Mouse (Mus musculus) embryo, embryonic 10.5 days (tissue): ENCODE data around the gene Wdr37.
A peak's percentile ranks its signal among the peaks of the same experiment; 100 is the strongest.
"Not testable (repeated sequence)": the region's sequence is repeated elsewhere in the genome, so short reads cannot be mapped to it uniquely, and the experiment has no call there.

Experiments
- DNase-seq: peaks from one replicate; pipeline ENCODE4 v3.0.0-alpha.2; 2015; ENCODE audit warnings: low spot score

Gene Wdr37

GRCm38 (mm10) chr13:8871314-8871962 is at the start of gene Wdr37:
Wdr37 (minus strand) TSS chr13:8871909.
- DNase-seq: peak; percentile 48

- not testable (repeated sequence) for DNase-seq
These were observed 42.2 kb upstream of the Wdr37 start for GRCm38 (mm10) chr13:8913890-8914289.

- DNase-seq: not testable (repeated sequence)
These were observed 34.3 kb upstream of the Wdr37 start for GRCm38 (mm10) chr13:8905986-8906385.

- peak; percentile 56 for DNase-seq
These were observed 16.9 kb upstream of the Wdr37 start for GRCm38 (mm10) chr13:8888603-8889002.

- no peak for DNase-seq
These were observed 14.5 kb upstream of the Wdr37 start for GRCm38 (mm10) chr13:8886185-8886560.

- peak; percentile 98 for DNase-seq
These were observed 13.9 kb upstream of the Wdr37 start, which contains the start of gene Idi1 for GRCm38 (mm10) chr13:8885445-8886184. Idi1 (plus strand) TSS chr13:8885501.

GRCm38 (mm10) chr13:8883870-8884269 is 12.2 kb upstream of the Wdr37 start:
- not testable (repeated sequence) for DNase-seq

GRCm38 (mm10) chr13:8881611-8882010 is 9.9 kb upstream of the Wdr37 start:
- DNase-seq: no peak

GRCm38 (mm10) chr13:8873776-8874175 is 2.1 kb upstream of the Wdr37 start:
- DNase-seq: no peak

GRCm38 (mm10) chr13:8870510-8871313 is 997 bp downstream of the Wdr37 start:
- DNase-seq: peak; percentile 94

- DNase-seq: peak; percentile 44
These were observed 1.6 kb downstream of the Wdr37 start for GRCm38 (mm10) chr13:8870160-8870509.

GRCm38 (mm10) chr13:8869578-8870157 is 2.0 kb downstream of the Wdr37 start:
- DNase-seq: no peak

- no peak for DNase-seq
These were observed 5.1 kb downstream of the Wdr37 start for GRCm38 (mm10) chr13:8866612-8867011.

- DNase-seq: no peak
These were observed 6.7 kb downstream of the Wdr37 start for GRCm38 (mm10) chr13:8864990-8865389.

GRCm38 (mm10) chr13:8860861-8861260 is 10.8 kb downstream of the Wdr37 start:
- DNase-seq: no peak

GRCm38 (mm10) chr13:8858453-8858852 is 13.3 kb downstream of the Wdr37 start:
- DNase-seq: no peak

- DNase-seq: no peak
These were observed 16.9 kb downstream of the Wdr37 start for GRCm38 (mm10) chr13:8854769-8855168.

- DNase-seq: no peak
These were observed 18.3 kb downstream of the Wdr37 start for GRCm38 (mm10) chr13:8853424-8853823.

GRCm38 (mm10) chr13:8849311-8849710 is 22.4 kb downstream of the Wdr37 start:
- DNase-seq: peak; percentile 7

GRCm38 (mm10) chr13:8847702-8848101 is 24.0 kb downstream of the Wdr37 start:
- DNase-seq: peak; percentile 42

GRCm38 (mm10) chr13:8842273-8842672 is 29.4 kb downstream of the Wdr37 start:
- DNase-seq: no peak

- DNase-seq: not testable (repeated sequence)
These were observed 29.9 kb downstream of the Wdr37 start for GRCm38 (mm10) chr13:8841846-8842245.
